Mouse (Mus musculus) left cerebral cortex, adult 18-20 months (tissue): ENCODE data around the gene Olfr910. TPM values are rescaled to one million over a fixed set of nuclear protein-coding genes. Genes with fewer than 3 reads are reported as not detected.

Source experiments
- DNase-seq, 2 experiments: peaks; one replicate each; pipeline ENCODE4 v3.0.0; 2021 to 2022; ENCODE audit warnings: low spot score in 2 of 2, mixed read lengths in 1 of 2
- long read RNA-seq, 2 experiments: library from polyadenylated mRNA; stranded (forward); transcript quantifications; one replicate each; pipeline ENCODE4 v2.0.0; 2021
- total RNA-seq, 2 experiments: library from RNA; stranded (reverse); gene quantifications; 2 replicates each; pipeline ENCODE4 v1.2.3; 2021

Olfr910 gene
- not detected for total RNA-seq
- long read RNA-seq, experiment 1 = 0 reads
- long read RNA-seq, experiment 2 = 0 reads

DNA sequence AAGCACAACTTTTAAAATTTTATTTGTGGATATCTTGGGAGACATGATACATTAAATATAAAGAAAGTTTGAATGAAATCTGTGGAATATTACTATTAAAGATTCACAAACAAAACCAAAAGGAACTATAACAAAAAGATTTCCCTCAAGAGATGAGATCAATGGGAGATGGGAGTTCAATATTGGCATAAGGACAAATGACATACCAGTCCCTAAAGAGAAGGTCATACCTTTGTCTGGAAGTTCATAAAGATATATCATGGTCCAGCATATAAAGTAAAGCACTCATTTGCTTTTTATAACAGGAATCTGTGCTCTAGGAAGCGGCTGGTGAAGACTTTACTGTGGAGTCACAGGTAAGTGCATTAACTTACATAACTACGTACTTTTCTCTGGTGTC lies at the start of gene Olfr910:
Gene Olfr910, plus strand, starts transcription at position 301 of the 400 bp plus-strand sequence.
- DNase-seq = no peak

DNA sequence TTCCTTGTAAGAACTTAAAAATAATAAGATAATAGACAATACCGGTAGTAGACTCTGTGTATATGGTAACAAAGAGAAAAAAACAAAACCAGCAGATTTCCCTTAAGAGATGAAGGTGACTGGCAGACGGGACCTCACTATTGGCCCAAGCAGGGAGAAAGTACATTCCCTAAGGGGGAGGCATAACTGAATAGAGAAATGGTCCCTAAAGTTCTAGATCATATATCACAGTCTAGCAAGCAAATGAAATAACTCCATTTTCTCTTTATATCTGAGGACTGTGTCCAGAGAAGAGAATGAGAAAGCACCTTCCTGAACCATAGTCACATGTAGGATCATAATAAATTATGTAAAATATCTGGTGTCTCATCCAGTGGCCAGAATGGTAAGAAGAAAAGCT lies 42.1 kb upstream of the Olfr910 start, which contains the start of gene Olfr907:
Gene Olfr907, plus strand, starts transcription at position 301 of the 400 bp plus-strand sequence.
- DNase-seq = no peak

DNA sequence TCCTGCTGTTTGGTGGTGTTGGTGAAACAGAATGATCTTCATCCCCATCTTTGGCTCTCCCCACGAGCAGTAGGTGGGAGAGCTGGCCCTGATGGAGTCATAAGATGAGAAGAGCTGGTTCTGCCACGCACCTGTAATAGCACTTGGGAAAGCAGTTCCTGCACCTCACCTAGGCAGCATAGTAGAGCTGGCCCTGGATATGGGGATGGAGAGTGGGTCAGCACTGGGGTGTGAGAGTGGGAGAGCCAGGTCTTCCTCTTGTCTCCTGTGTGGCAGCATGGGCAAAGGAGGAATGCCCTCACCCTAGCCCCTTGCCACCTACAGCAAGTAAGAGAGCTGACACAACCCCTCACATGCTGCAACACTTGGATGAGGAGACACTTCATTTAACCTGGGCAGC lies 25.3 kb upstream of the Olfr910 start:
- no peak for DNase-seq

DNA sequence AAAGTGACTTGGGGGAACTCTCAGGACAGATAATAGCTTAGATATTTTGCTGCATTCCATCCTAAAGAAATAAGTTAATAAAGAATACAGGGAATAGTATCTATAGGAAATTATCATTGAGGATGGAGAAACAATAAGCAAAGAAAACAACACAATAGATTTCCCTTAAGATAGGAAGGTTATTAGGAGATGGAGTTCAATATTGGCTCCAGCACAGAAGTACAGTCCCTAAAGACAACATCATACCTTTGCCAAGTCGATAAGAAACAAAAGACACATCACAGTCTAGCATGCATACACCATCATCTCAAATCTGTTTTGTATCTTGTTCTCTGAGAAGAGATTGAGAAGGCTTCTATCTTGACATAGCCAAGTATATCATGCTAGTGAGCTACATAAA lies 16.4 kb upstream of the Olfr910 start, which contains the start of gene Olfr911-ps1:
Gene Olfr911-ps1, plus strand, starts transcription at position 301 of the 400 bp plus-strand sequence.
- no peak for DNase-seq

DNA sequence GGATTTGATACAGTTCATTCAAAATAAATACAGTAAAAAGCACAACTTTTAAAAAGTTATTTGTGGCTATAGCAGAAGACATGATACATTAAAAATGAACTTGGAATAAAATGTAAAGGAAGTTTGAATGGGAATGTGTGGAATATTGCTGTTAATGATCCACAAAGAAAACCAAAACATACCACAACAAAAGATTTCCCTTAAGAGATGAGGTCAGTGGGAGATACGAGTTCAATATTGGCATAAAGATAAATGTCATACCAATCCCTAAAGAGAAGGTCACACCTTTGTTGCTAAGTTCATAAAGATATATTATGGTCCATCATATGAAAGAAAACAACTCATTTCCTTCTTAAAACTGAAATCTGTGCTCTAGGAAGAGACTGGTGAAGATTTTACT lies 42.2 kb downstream of the Olfr910 start, which contains the start of gene Olfr912:
Gene Olfr912, plus strand, starts transcription at position 301 of the 400 bp plus-strand sequence.
- no peak for DNase-seq

Other genes with a start within 250 kb of the Olfr910 start
- gene Olfr896-ps1, start 246.7 kb upstream of the Olfr910 start, total RNA-seq = not detected
- not detected for gene Olfr25, start 208.8 kb upstream of the Olfr910 start, total RNA-seq
- gene Olfr898, start 189.4 kb upstream of the Olfr910 start, total RNA-seq = not detected
- not detected for gene Olfr250, start 171.0 kb upstream of the Olfr910 start, total RNA-seq
- gene Olfr251, start 160.8 kb upstream of the Olfr910 start, total RNA-seq = not detected
- gene Olfr147, start 136.2 kb upstream of the Olfr910 start, total RNA-seq = not detected
- not detected for gene Olfr901, start 108.4 kb upstream of the Olfr910 start, total RNA-seq
- gene Olfr902, start 90.2 kb upstream of the Olfr910 start, total RNA-seq = not detected
- not detected for gene Olfr904, start 74.7 kb upstream of the Olfr910 start, total RNA-seq
- gene Olfr905, start 66.7 kb upstream of the Olfr910 start, total RNA-seq = under 1 TPM in 1 of 2 experiments, not detected in 1; 0.07 TPM
- not detected for gene Olfr906, start 50.8 kb upstream of the Olfr910 start, total RNA-seq
- gene Olfr907, start 42.0 kb upstream of the Olfr910 start, total RNA-seq = not detected
- gene Olfr911-ps1, start 16.3 kb upstream of the Olfr910 start, total RNA-seq = not detected
- not detected for gene Olfr912, start 42.3 kb downstream of the Olfr910 start, total RNA-seq
- gene Olfr913, start 54.9 kb downstream of the Olfr910 start, total RNA-seq = not detected
- not detected for gene Olfr914, start 67.3 kb downstream of the Olfr910 start, total RNA-seq
- not detected for gene Olfr916, start 122.0 kb downstream of the Olfr910 start, total RNA-seq
- gene Olfr917, start 128.0 kb downstream of the Olfr910 start, total RNA-seq = not detected
- not detected for gene Olfr918, start 136.8 kb downstream of the Olfr910 start, total RNA-seq
- not detected for gene Olfr919, start 165.8 kb downstream of the Olfr910 start, total RNA-seq
- gene Vwa5a, start 180.4 kb downstream of the Olfr910 start, total RNA-seq = 10 to 100 TPM; 11.0 to 11.7 TPM
- under 1 TPM in 1 of 2 experiments, not detected in 1; 0.12 TPM for gene Olfr920, start 214.4 kb downstream of the Olfr910 start, total RNA-seq
- gene Olfr921, start 235.2 kb downstream of the Olfr910 start, total RNA-seq = not detected